ENCODE assay signal across 10 mouse cellular contexts in genomic region chr13:13503695-13504386, GRCm38 (mm10).
DNase-seq lines count a peak whose midpoint lies in the region; ATAC-seq and TF ChIP-seq lines count a peak whose summit lies in the region.
"Had no signal": no experiment of that assay in that cellular context is flagged by ENCODE, and none has a peak within 500 bp of the region (broad histone marks: within the 10 kb centered on the region; RNA-seq: fewer than 3 reads in every experiment).

No protein-coding gene starts in this region.

- H3K79me2 ChIP-seq in heart, adult 2 months (replicated peaks; ENCODE audit: control insufficient read depth, insufficient read depth, low read length), result no peaks in the 10 kb centered on the region

- CTCF ChIA-PET in Patski (lab: Charles Lee), result interaction anchor here (1.3 to 4.9 kb wide), 3 partner anchors 11 to 31 kb away, joined by 4 to 33 read pairs (median 10); no protein-coding TSS in a partner anchor

- peak in 1 of 2 experiments; percentile 42 for DNase-seq in heart, adult 2 months
- no peak for DNase-seq in heart, embryonic 10.5 days (ENCODE audit: low spot score)
- DNase-seq in Patski (ENCODE audit: low read depth, low spot score), result no peak
- DNase-seq in limb, embryonic 14.5 days (ENCODE audit: low spot score), result peak; percentile 40
- DNase-seq in layer of hippocampus, postnatal 36 days, result no peak
- DNase-seq in cerebellum, adult 11 months, result no peak
- DNase-seq in spleen, adult 18-20 months, result no peak
- DNase-seq: gastrocnemius, postnatal 36 days had no signal

- ATAC-seq in Patski, result peak; percentile 70
- ATAC-seq in heart, embryonic 13.5 days (ENCODE audit: extremely low read depth, insufficient number of reproducible peaks, low FRiP score, low TSS enrichment), result no peak
- peak; percentile 58; the same call in 1 of the 2 replicates for ATAC-seq in limb, embryonic 14.5 days (ENCODE audit: low FRiP score, low read depth)

- intact Hi-C loops in heart, adult 2 months (cut with DNase I), result no loop called here

- WGBS in heart, adult 2 months, result 32% methylated on average over 4 of the region's 4 CpGs
- 38% methylated on average over 4 of the region's 4 CpGs for WGBS in heart, embryonic 10.5 days
- 30% methylated on average over 4 of the region's 4 CpGs for WGBS in heart, embryonic 13.5 days
- WGBS in limb, embryonic 14.5 days, result 49% methylated on average over 4 of the region's 4 CpGs

- TF ChIP-seq EP300 in heart, adult 2 months (IDR thresholded peaks at IDR 0.05; ENCODE audit: insufficient read depth, low read depth, low read length), result no peak

- POLR2A ChIA-PET in Patski (lab: Charles Lee), result no interaction called here

- H3K4me1 ChIP-seq in heart, adult 2 months (ENCODE audit: control insufficient read depth, insufficient read depth, low read length), result peaks cover 5% of the 10 kb centered on the region
- no peaks in the 10 kb centered on the region for H3K4me1 ChIP-seq in heart, embryonic 10.5 days
- peaks cover 22% of the 10 kb centered on the region for H3K4me1 ChIP-seq in heart, embryonic 13.5 days
- no peaks in the 10 kb centered on the region for H3K4me1 ChIP-seq in limb, embryonic 14.5 days (ENCODE audit: control insufficient read depth, insufficient read depth, low read length)
- H3K4me1 ChIP-seq: megakaryocyte, embryonic 14.5 days had no signal

- peaks cover 16% of the 10 kb centered on the region for H3K36me3 ChIP-seq in heart, adult 2 months (ENCODE audit: control insufficient read depth, insufficient read depth, low read length)
- peaks cover 46% of the 10 kb centered on the region for H3K36me3 ChIP-seq in heart, embryonic 10.5 days
- H3K36me3 ChIP-seq in heart, embryonic 13.5 days, result peaks cover 67% of the 10 kb centered on the region
- peaks cover 37% of the 10 kb centered on the region for H3K36me3 ChIP-seq in limb, embryonic 14.5 days (ENCODE audit: control insufficient read depth, insufficient read depth, low read length)

- no peak overlapping the region for H3K4me3 ChIP-seq in heart, adult 2 months
- no peak overlapping the region for H3K4me3 ChIP-seq in heart, embryonic 10.5 days
- H3K4me3 ChIP-seq in heart, embryonic 13.5 days, result no peak overlapping the region
- no peak overlapping the region for H3K4me3 ChIP-seq in limb, embryonic 14.5 days (replicated peaks; ENCODE audit: low read length)
- H3K4me3 ChIP-seq: megakaryocyte, embryonic 14.5 days had no signal

- no peaks in the 10 kb centered on the region for H3K9me3 ChIP-seq in heart, embryonic 10.5 days
- no peaks in the 10 kb centered on the region for H3K9me3 ChIP-seq in heart, embryonic 13.5 days
- no peaks in the 10 kb centered on the region for H3K9me3 ChIP-seq in limb, embryonic 14.5 days (ENCODE audit: control insufficient read depth, low read length)
- H3K9me3 ChIP-seq: megakaryocyte, embryonic 14.5 days had no signal

- H3K9ac ChIP-seq in heart, adult 2 months (ENCODE audit: low read depth, low read length), result no peak overlapping the region
- no peak overlapping the region for H3K9ac ChIP-seq in heart, embryonic 13.5 days
- no peak overlapping the region for H3K9ac ChIP-seq in limb, embryonic 14.5 days (ENCODE audit: low read depth, low read length, severe bottlenecking)

- peak overlapping the region; percentile 34 for H3K27ac ChIP-seq in heart, adult 2 months
- no peak overlapping the region for H3K27ac ChIP-seq in heart, embryonic 10.5 days
- peak overlapping the region; percentile 70 for H3K27ac ChIP-seq in heart, embryonic 13.5 days (replicated peaks)
- H3K27ac ChIP-seq in limb, embryonic 14.5 days (replicated peaks; ENCODE audit: low read depth, low read length), result 0 out of 2 replicates have a peak overlapping the region, but pooled peaks have one; percentile 28

- no peaks in the 10 kb centered on the region for H3K27me3 ChIP-seq in heart, adult 2 months (ENCODE audit: control insufficient read depth, insufficient read depth, low read length)
- H3K27me3 ChIP-seq in heart, embryonic 10.5 days (ENCODE audit: insufficient read depth, poor library complexity, severe bottlenecking), result no peaks in the 10 kb centered on the region
- no peaks in the 10 kb centered on the region for H3K27me3 ChIP-seq in Patski
- H3K27me3 ChIP-seq in heart, embryonic 13.5 days (replicated peaks), result no peaks in the 10 kb centered on the region
- no peaks in the 10 kb centered on the region for H3K27me3 ChIP-seq in limb, embryonic 14.5 days (ENCODE audit: control insufficient read depth, insufficient read depth, low read length)

- 0 out of 2 replicates have a peak overlapping the region, but pooled peaks have one; percentile 12 for H3K4me2 ChIP-seq in heart, embryonic 13.5 days
- H3K4me2 ChIP-seq in limb, embryonic 14.5 days (replicated peaks; ENCODE audit: low read depth, low read length, severe bottlenecking), result no peak overlapping the region

- TF ChIP-seq POLR2A in heart, adult 2 months (IDR thresholded peaks at IDR 0.05; ENCODE audit: insufficient read depth, low read depth, low read length), result no peak
- TF ChIP-seq POLR2A in limb, embryonic 14.5 days (IDR thresholded peaks at IDR 0.05; ENCODE audit: borderline replicate concordance, extremely low read depth, insufficient read depth, insufficient read length), result no peak

- no peak for TF ChIP-seq CTCF in heart, adult 2 months (IDR thresholded peaks at IDR 0.05)
- no peak for TF ChIP-seq CTCF in Patski (IDR thresholded peaks at IDR 0.05)

- in situ Hi-C loops in Patski (cut with MboI; ENCODE audit: low pct_unique_long_range_greater_than_20kb), result no loop called here
